Comparison of ENCODE assay signal across 17 mouse cellular contexts in genomic region chr8:11572428-11572827, GRCm38 (mm10).
"Had no signal": no experiment of that assay in that cellular context is flagged by ENCODE, and none has a peak within 500 bp of the region (broad histone marks: within the 10 kb centered on the region; RNA-seq: fewer than 3 reads in every experiment).

No protein-coding gene starts in this region.

- H3K27me3 ChIP-seq: midbrain, embryonic 12.5 days; midbrain, embryonic 15.5 days; neural tube, embryonic 13.5 days; neural tube, embryonic 15.5 days had no signal

- H3K9ac ChIP-seq: lung, embryonic 14.5 days; midbrain, embryonic 12.5 days; midbrain, embryonic 15.5 days; neural tube, embryonic 13.5 days; neural tube, embryonic 15.5 days had no signal

- H3K9me3 ChIP-seq: midbrain, embryonic 10.5 days; midbrain, embryonic 12.5 days; midbrain, embryonic 15.5 days; neural tube, embryonic 13.5 days; neural tube, embryonic 15.5 days had no signal

- ATAC-seq: midbrain, embryonic 15.5 days had no signal

- DNase-seq: lung, adult 18-20 months; lung, embryonic 14.5 days; lung, postnatal 10 days; lung, postnatal 4 days; retina, postnatal 1 day; right cerebral cortex, adult 18-20 months; right cerebral cortex, postnatal 25 days; right cerebral cortex, postnatal 4 days; spleen, adult 18-20 months; thymus, adult 18-20 months; thymus, postnatal 14 days; thymus, postnatal 36 days had no signal

- H3K36me3 ChIP-seq: midbrain, embryonic 15.5 days; neural tube, embryonic 15.5 days had no signal

- H3K27ac ChIP-seq: midbrain, embryonic 10.5 days; midbrain, embryonic 12.5 days; midbrain, embryonic 15.5 days; neural tube, embryonic 13.5 days; neural tube, embryonic 15.5 days had no signal

- H3K4me2 ChIP-seq: lung, embryonic 14.5 days; midbrain, embryonic 12.5 days; midbrain, embryonic 15.5 days; neural tube, embryonic 13.5 days; neural tube, embryonic 15.5 days had no signal

- H3K4me1 ChIP-seq: midbrain, embryonic 12.5 days; midbrain, embryonic 15.5 days had no signal

- H3K4me3 ChIP-seq: midbrain, embryonic 10.5 days; midbrain, embryonic 12.5 days; midbrain, embryonic 15.5 days; neural tube, embryonic 13.5 days; neural tube, embryonic 15.5 days had no signal
